Mouse (Mus musculus) embryonic fibroblast, embryonic 13.5 days (primary cell): Measurements from ENCODE around the gene Anxa6.

ENCODE experiments used
- CTCF ChIP-seq: IDR thresholded peaks from 2 replicates; pipeline ENCODE4 v1.5.1; 2011; ENCODE audit warnings: mild to moderate bottlenecking, control low read depth, low read length, moderate library complexity, borderline replicate concordance; ENCODE audit not compliant: insufficient read depth
- POLR2A ChIP-seq: IDR thresholded peaks from 2 replicates; pipeline ENCODE4 v1.6.1; 2011; ENCODE audit warnings: low read depth, mild to moderate bottlenecking, control low read depth, low read length, moderate library complexity

GRCm38 (mm10) chr11:54956912-54957311 lies 76.3 kb downstream of the Anxa6 start:
- TF ChIP-seq POLR2A (no peak), CTCF (no peak)
